Mouse (Mus musculus): ENCODE data around the gene Olfr713.

DNA sequence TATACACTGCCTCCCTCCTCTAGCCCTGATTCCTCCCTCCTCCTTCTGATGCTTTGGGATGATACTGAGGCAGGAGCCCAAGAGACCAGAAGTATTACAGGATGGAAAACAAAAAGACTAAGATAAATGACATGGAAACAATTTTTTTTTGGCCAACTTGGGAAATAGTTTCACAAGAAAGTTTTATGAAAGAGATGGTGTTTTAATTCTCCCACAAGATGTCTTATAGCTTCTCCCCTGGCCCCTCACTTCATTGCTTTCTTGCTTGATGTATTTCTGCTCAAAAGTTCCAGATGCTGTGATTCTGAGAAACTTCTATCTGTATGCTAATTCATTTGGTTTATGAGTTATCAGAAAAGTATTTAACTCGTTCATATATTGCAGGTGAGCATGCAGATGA is 25.0 kb upstream of the Olfr713 start, which contains the start of gene Olfr2:
- TF ChIP-seq CTCF (IDR thresholded peaks at IDR 0.05; ENCODE audit: low read depth, low read length) (no peak), POLR2A (IDR thresholded peaks at IDR 0.05; ENCODE audit: extremely low read depth, insufficient read depth, low read length) (no peak)
